Mouse (Mus musculus): ENCODE data around the gene Tespa1.

GRCm38 (mm10) chr10:130364766-130365165 is 42.1 kb downstream of the Tespa1 start:
- no peak for TF ChIP-seq CTCF (IDR thresholded peaks at IDR 0.05; ENCODE audit: insufficient read depth, low read length)
- no peak for TF ChIP-seq POLR2A (IDR thresholded peaks at IDR 0.05; ENCODE audit: borderline replicate concordance, extremely low read depth, low read depth, low read length)

All from lung, adult 2 months (tissue).